ENCODE assay signal across 15 mouse cellular contexts in the genomic region with DNA sequence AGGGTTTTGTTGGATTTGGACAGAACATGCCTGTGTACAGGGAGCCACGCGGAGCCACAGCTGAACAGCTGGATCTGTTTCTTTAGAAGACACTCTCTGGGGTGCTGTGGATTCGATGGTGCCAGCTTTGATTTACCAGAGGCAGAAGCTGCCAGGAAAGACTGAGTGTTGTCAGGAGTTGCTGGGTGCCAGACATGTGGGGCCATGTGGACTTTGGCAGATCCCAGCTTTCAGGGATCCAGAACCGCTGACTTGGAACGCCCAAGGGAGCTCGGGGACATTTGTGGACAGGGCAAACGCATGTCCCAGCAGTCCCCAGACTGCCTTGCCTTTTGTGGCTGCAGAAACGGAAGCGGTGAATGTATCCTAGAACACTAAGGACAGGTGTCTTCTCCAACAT. TPM values are rescaled to one million over a fixed set of nuclear protein-coding genes. Genes with fewer than 3 reads are reported as not detected.
A peak's percentile ranks its signal among the peaks of the same experiment; 100 is the strongest.
DNase-seq lines count a peak whose midpoint lies in the region; ATAC-seq and TF ChIP-seq lines count a peak whose summit lies in the region.
"Had no signal": no experiment of that assay in that cellular context is flagged by ENCODE, and none has a peak within 500 bp of the region (broad histone marks: within the 10 kb centered on the region; RNA-seq: fewer than 3 reads in every experiment).

No protein-coding gene starts in this region.

- no peak overlapping the region for H3K4me2 ChIP-seq in forebrain, postnatal 0 days (ENCODE audit: low read depth)
- no peak overlapping the region for H3K4me2 ChIP-seq in forebrain, embryonic 15.5 days (replicated peaks)
- H3K4me2 ChIP-seq: embryonic facial prominence, embryonic 13.5 days; intestine, embryonic 15.5 days had no signal

- H3K9ac ChIP-seq in forebrain, postnatal 0 days = no peak overlapping the region
- no peak overlapping the region for H3K9ac ChIP-seq in forebrain, embryonic 15.5 days (replicated peaks)
- H3K9ac ChIP-seq: embryonic facial prominence, embryonic 13.5 days; intestine, embryonic 15.5 days had no signal

- no peaks in the 10 kb centered on the region for H3K9me3 ChIP-seq in forebrain, postnatal 0 days (ENCODE audit: low read length)
- H3K9me3 ChIP-seq in forebrain, embryonic 15.5 days = no peaks in the 10 kb centered on the region
- H3K9me3 ChIP-seq in limb, embryonic 10.5 days (replicated peaks) = no peaks in the 10 kb centered on the region
- H3K9me3 ChIP-seq: embryonic facial prominence, embryonic 13.5 days; intestine, embryonic 15.5 days had no signal

- peak; percentile 30 for ATAC-seq in forebrain, postnatal 0 days
- no peak for ATAC-seq in forebrain, embryonic 15.5 days (replicated peaks)

- H3K4me1 ChIP-seq in forebrain, postnatal 0 days (ENCODE audit: insufficient read depth) = no peaks in the 10 kb centered on the region
- no peaks in the 10 kb centered on the region for H3K4me1 ChIP-seq in forebrain, embryonic 15.5 days
- no peaks in the 10 kb centered on the region for H3K4me1 ChIP-seq in limb, embryonic 10.5 days
- H3K4me1 ChIP-seq: embryonic facial prominence, embryonic 13.5 days had no signal

- no peaks in the 10 kb centered on the region; the same call in 1 of the 2 replicates for H3K36me3 ChIP-seq in forebrain, postnatal 0 days (ENCODE audit: insufficient read depth)
- no peaks in the 10 kb centered on the region for H3K36me3 ChIP-seq in forebrain, embryonic 15.5 days
- H3K36me3 ChIP-seq in limb, embryonic 10.5 days = no peaks in the 10 kb centered on the region
- H3K36me3 ChIP-seq: intestine, embryonic 15.5 days had no signal

- H3K27ac ChIP-seq in forebrain, postnatal 0 days (ENCODE audit: low read depth, low read length) = no peak overlapping the region
- no peak overlapping the region for H3K27ac ChIP-seq in forebrain, embryonic 15.5 days (replicated peaks)
- H3K27ac ChIP-seq in limb, embryonic 10.5 days = no peak overlapping the region
- H3K27ac ChIP-seq: embryonic facial prominence, embryonic 13.5 days; intestine, embryonic 15.5 days had no signal

- H3K27me3 ChIP-seq in forebrain, postnatal 0 days (ENCODE audit: insufficient read depth, low read length) = no peaks in the 10 kb centered on the region
- H3K27me3 ChIP-seq in forebrain, embryonic 15.5 days = no peaks in the 10 kb centered on the region
- H3K27me3 ChIP-seq in limb, embryonic 10.5 days (ENCODE audit: low read depth, poor library complexity, severe bottlenecking) = no peaks in the 10 kb centered on the region
- H3K27me3 ChIP-seq: embryonic facial prominence, embryonic 13.5 days; intestine, embryonic 15.5 days had no signal

- no peak overlapping the region for H3K4me3 ChIP-seq in forebrain, postnatal 0 days (ENCODE audit: low read depth, low read length)
- H3K4me3 ChIP-seq in forebrain, embryonic 15.5 days = no peak overlapping the region
- no peak overlapping the region for H3K4me3 ChIP-seq in limb, embryonic 10.5 days
- H3K4me3 ChIP-seq: embryonic facial prominence, embryonic 13.5 days; intestine, embryonic 15.5 days; myocyte had no signal

- intact Hi-C loops in left cerebral cortex, postnatal 4 days (cut with DNase I) = no loop called here
- intact Hi-C loops in heart, postnatal 14 days (cut with DNase I) = no loop called here

- 85% methylated on average over 9 of the region's 9 CpGs for WGBS in forebrain, postnatal 0 days
- 89% methylated on average over 9 of the region's 9 CpGs for WGBS in forebrain, embryonic 15.5 days
- WGBS in limb, embryonic 10.5 days = 90% methylated on average over 9 of the region's 9 CpGs

- DNase-seq in forebrain, postnatal 0 days = no peak
- peak; percentile 24 for DNase-seq in left cerebral cortex, postnatal 4 days
- no peak for DNase-seq in left cerebral cortex, adult 11 months (ENCODE audit: low spot score)
- peak; percentile 23 for DNase-seq in gastrocnemius, postnatal 10 days
- peak; percentile 13 to 48 for DNase-seq in heart, postnatal 14 days
- DNase-seq in limb, embryonic 10.5 days (ENCODE audit: low spot score) = no peak
- DNase-seq: cerebellum, adult 9-10 months; layer of hippocampus, postnatal 36 days had no signal

- no peak for TF ChIP-seq CTCF in forebrain, postnatal 0 days (IDR thresholded peaks at IDR 0.05; ENCODE audit: low read depth)

RNA-seq across cellular contexts. Expression of a gene that starts 52.6 kb away (rescaled TPM):
- total RNA-seq in forebrain, postnatal 0 days (2014; rRNA removed) = not detected in 2 replicates
- polyA plus RNA-seq in forebrain, postnatal 0 days (2015; fragmentation: Nextera tagmentation; extraction: Ambion mirVana) = not detected in 2 replicates
- not detected in 2 replicates for polyA plus RNA-seq in forebrain, embryonic 15.5 days (2015; fragmentation: Nextera tagmentation; extraction: Ambion mirVana)
- not detected for total RNA-seq in left cerebral cortex, postnatal 4 days (2021)
- total RNA-seq in gastrocnemius, postnatal 10 days (2021) = not detected
- total RNA-seq in heart, postnatal 14 days (2021) = not detected
- not detected in 2 replicates for polyA plus RNA-seq in limb, embryonic 10.5 days (2016; fragmentation: Nextera tagmentation; extraction: Ambion mirVana)
- total RNA-seq: adrenal gland, postnatal 36 days; layer of hippocampus, postnatal 36 days; megakaryocyte-erythroid progenitor cell, adult 5-6 weeks had no signal
- polyA plus RNA-seq: embryonic facial prominence, embryonic 13.5 days; heart, embryonic 16.5 days; intestine, embryonic 15.5 days; myocyte had no signal

Comparison
In these comparisons a context has a peak if more than half of its experiments do, and no peak if none do; other contexts are left out.
1. DNase-seq: peak in left cerebral cortex, postnatal 4 days (single experiment), gastrocnemius, postnatal 10 days (single experiment) and heart, postnatal 14 days (2 of 2); none in forebrain, postnatal 0 days (single experiment), left cerebral cortex, adult 11 months (single experiment) and limb, embryonic 10.5 days (single experiment).